Mouse (Mus musculus): ENCODE measurements around the gene Acsbg2.

GRCm38 (mm10) chr17:56855421-56855820 is 18.8 kb downstream of the Acsbg2 start:
- TF ChIP-seq POLR2A (IDR thresholded peaks at IDR 0.05; ENCODE audit: control insufficient read depth, extremely low read depth, insufficient read depth, low read length, poor library complexity) (no peak), CTCF (IDR thresholded peaks at IDR 0.05; ENCODE audit: borderline replicate concordance, control insufficient read depth, extremely low read depth, insufficient read depth, low read length, poor library complexity) (no peak)
